Mouse (Mus musculus): ENCODE data around the gene Kpna3. TPM values are rescaled to one million over a fixed set of nuclear protein-coding genes. Genes with fewer than 3 reads are reported as not detected.

Gene Kpna3
- polyA plus RNA-seq, 1 experiment = 129 TPM

GRCm38 (mm10) chr14:61354251-61355235, 85.1 kb downstream of the Kpna3 start:
- Histone ChIP-seq H3K9me3 (replicated peaks; ENCODE audit: control insufficient read depth, insufficient read depth, low read length, poor library complexity, severe bottlenecking) (no peaks in the 10 kb centered on the region), H3K27me3 (ENCODE audit: control insufficient read depth, insufficient read depth, low read length, poor library complexity, severe bottlenecking) (no peaks in the 10 kb centered on the region), H3K9ac (ENCODE audit: low read depth, poor library complexity, severe bottlenecking) (no peak overlapping the region), H3K27ac (ENCODE audit: insufficient read depth, low read length) (no peak overlapping the region), H3K4me3 (ENCODE audit: low read depth, low read length) (no peak overlapping the region), H3K36me3 (ENCODE audit: control insufficient read depth, insufficient read depth, low read length, poor library complexity, severe bottlenecking) (no peaks in the 10 kb centered on the region), H3K4me1 (ENCODE audit: control insufficient read depth, insufficient read depth, low read length) (no peaks in the 10 kb centered on the region)
- TF ChIP-seq POLR2A (IDR thresholded peaks at IDR 0.05; ENCODE audit: insufficient read depth, low read length) (no peak), CTCF (IDR thresholded peaks at IDR 0.05; ENCODE audit: low read depth, low read length) (no peak), EP300 (IDR thresholded peaks at IDR 0.05; ENCODE audit: insufficient read depth, low read depth, low read length) (no peak)

GRCm38 (mm10) chr14:61350808-61351207, 88.9 kb downstream of the Kpna3 start:
- H3K36me3 ChIP-seq (ENCODE audit: control insufficient read depth, insufficient read depth, low read length, poor library complexity, severe bottlenecking) = no peaks in the 10 kb centered on the region
- no peaks in the 10 kb centered on the region for H3K27me3 ChIP-seq (ENCODE audit: control insufficient read depth, insufficient read depth, low read length, poor library complexity, severe bottlenecking)
- H3K27ac ChIP-seq (ENCODE audit: insufficient read depth, low read length) = no peak overlapping the region
- H3K9ac ChIP-seq (ENCODE audit: low read depth, poor library complexity, severe bottlenecking) = no peak overlapping the region
- H3K9me3 ChIP-seq (replicated peaks; ENCODE audit: control insufficient read depth, insufficient read depth, low read length, poor library complexity, severe bottlenecking) = no peaks in the 10 kb centered on the region
- no peak overlapping the region for H3K4me3 ChIP-seq (ENCODE audit: low read depth, low read length)
- H3K4me1 ChIP-seq (ENCODE audit: control insufficient read depth, insufficient read depth, low read length) = no peaks in the 10 kb centered on the region
- TF ChIP-seq EP300 (IDR thresholded peaks at IDR 0.05; ENCODE audit: insufficient read depth, low read depth, low read length) = no peak
- no peak for TF ChIP-seq POLR2A (IDR thresholded peaks at IDR 0.05; ENCODE audit: insufficient read depth, low read length)
- no peak for TF ChIP-seq CTCF (IDR thresholded peaks at IDR 0.05; ENCODE audit: low read depth, low read length)

GRCm38 (mm10) chr14:61349876-61350275, 89.8 kb downstream of the Kpna3 start:
- Histone ChIP-seq H3K27ac (ENCODE audit: insufficient read depth, low read length) (no peak overlapping the region), H3K4me1 (ENCODE audit: control insufficient read depth, insufficient read depth, low read length) (peaks cover 1% of the 10 kb centered on the region), H3K27me3 (ENCODE audit: control insufficient read depth, insufficient read depth, low read length, poor library complexity, severe bottlenecking) (no peaks in the 10 kb centered on the region), H3K9ac (ENCODE audit: low read depth, poor library complexity, severe bottlenecking) (no peak overlapping the region), H3K36me3 (ENCODE audit: control insufficient read depth, insufficient read depth, low read length, poor library complexity, severe bottlenecking) (no peaks in the 10 kb centered on the region), H3K9me3 (replicated peaks; ENCODE audit: control insufficient read depth, insufficient read depth, low read length, poor library complexity, severe bottlenecking) (no peaks in the 10 kb centered on the region), H3K4me3 (ENCODE audit: low read depth, low read length) (no peak overlapping the region)
- TF ChIP-seq EP300 (IDR thresholded peaks at IDR 0.05; ENCODE audit: insufficient read depth, low read depth, low read length) (no peak), CTCF (IDR thresholded peaks at IDR 0.05; ENCODE audit: low read depth, low read length) (no peak), POLR2A (IDR thresholded peaks at IDR 0.05; ENCODE audit: insufficient read depth, low read length) (no peak)

GRCm38 (mm10) chr14:61346827-61347698, 92.6 kb downstream of the Kpna3 start:
- TF ChIP-seq EP300 (IDR thresholded peaks at IDR 0.05; ENCODE audit: insufficient read depth, low read depth, low read length) (no peak), CTCF (IDR thresholded peaks at IDR 0.05; ENCODE audit: low read depth, low read length) (peak; percentile 32)
- no peak overlapping the region for H3K4me3 ChIP-seq (ENCODE audit: low read depth, low read length)
- no peaks in the 10 kb centered on the region for H3K9me3 ChIP-seq (replicated peaks; ENCODE audit: control insufficient read depth, insufficient read depth, low read length, poor library complexity, severe bottlenecking)
- H3K36me3 ChIP-seq (ENCODE audit: control insufficient read depth, insufficient read depth, low read length, poor library complexity, severe bottlenecking) = no peaks in the 10 kb centered on the region
- no peak overlapping the region for H3K9ac ChIP-seq (ENCODE audit: low read depth, poor library complexity, severe bottlenecking)
- no peaks in the 10 kb centered on the region for H3K27me3 ChIP-seq (ENCODE audit: control insufficient read depth, insufficient read depth, low read length, poor library complexity, severe bottlenecking)
- H3K27ac ChIP-seq (ENCODE audit: insufficient read depth, low read length) = no peak overlapping the region
- H3K4me1 ChIP-seq (ENCODE audit: control insufficient read depth, insufficient read depth, low read length) = peaks cover 3% of the 10 kb centered on the region

GRCm38 (mm10) chr14:61344590-61344989, 95.1 kb downstream of the Kpna3 start:
- Histone ChIP-seq H3K4me3 (ENCODE audit: low read depth, low read length) (no peak overlapping the region), H3K27ac (ENCODE audit: insufficient read depth, low read length) (no peak overlapping the region), H3K9ac (ENCODE audit: low read depth, poor library complexity, severe bottlenecking) (no peak overlapping the region), H3K27me3 (ENCODE audit: control insufficient read depth, insufficient read depth, low read length, poor library complexity, severe bottlenecking) (no peaks in the 10 kb centered on the region), H3K36me3 (ENCODE audit: control insufficient read depth, insufficient read depth, low read length, poor library complexity, severe bottlenecking) (no peaks in the 10 kb centered on the region), H3K4me1 (ENCODE audit: control insufficient read depth, insufficient read depth, low read length) (peaks cover 3% of the 10 kb centered on the region), H3K9me3 (replicated peaks; ENCODE audit: control insufficient read depth, insufficient read depth, low read length, poor library complexity, severe bottlenecking) (no peaks in the 10 kb centered on the region)
- TF ChIP-seq EP300 (IDR thresholded peaks at IDR 0.05; ENCODE audit: insufficient read depth, low read depth, low read length) = no peak
- TF ChIP-seq POLR2A (IDR thresholded peaks at IDR 0.05; ENCODE audit: insufficient read depth, low read length) = no peak
- no peak for TF ChIP-seq CTCF (IDR thresholded peaks at IDR 0.05; ENCODE audit: low read depth, low read length)

Data from ES-Bruce4 (cell line).